Comparison of ENCODE assay signal across 12 mouse cellular contexts in genomic region chr11:69886907-69887635, GRCm38 (mm10). TPM values are rescaled to one million over a fixed set of nuclear protein-coding genes. Genes with fewer than 3 reads are reported as not detected.
DNase-seq lines count a peak whose midpoint lies in the region; ATAC-seq and TF ChIP-seq lines count a peak whose summit lies in the region.
"Had no signal": no experiment of that assay in that cellular context is flagged by ENCODE, and none has a peak within 500 bp of the region (broad histone marks: within the 10 kb centered on the region; RNA-seq: fewer than 3 reads in every experiment).

No protein-coding gene starts in this region.

- ATAC-seq in erythroblast, adult 5-6 weeks (replicated peaks; ENCODE audit: low FRiP score, poor library complexity, severe bottlenecking) = peak; percentile 73
- ATAC-seq in lung, embryonic 14.5 days (ENCODE audit: insufficient read depth) = no peak
- ATAC-seq in cerebellum, adult (ENCODE audit: insufficient number of reproducible peaks, low FRiP score, low TSS enrichment) = no peak
- no peak for ATAC-seq in forebrain, embryonic 12.5 days (ENCODE audit: low FRiP score)
- ATAC-seq: midbrain, embryonic 16.5 days had no signal

- H3K4me2 ChIP-seq in lung, embryonic 14.5 days = no peak overlapping the region
- no peak overlapping the region for H3K4me2 ChIP-seq in forebrain, embryonic 12.5 days

- H3K27ac ChIP-seq in kidney, adult 2 months (ENCODE audit: insufficient read depth, low read depth, low read length) = no peak overlapping the region
- H3K27ac ChIP-seq in ES-E14 (ENCODE audit: insufficient read depth, low read depth, low read length, poor library complexity, severe bottlenecking) = no peak overlapping the region
- no peak overlapping the region for H3K27ac ChIP-seq in lung, embryonic 14.5 days (ENCODE audit: low read depth)
- no peak overlapping the region for H3K27ac ChIP-seq in forebrain, embryonic 12.5 days

- no peak for TF ChIP-seq POLR2A in kidney, adult 2 months (IDR thresholded peaks at IDR 0.05; ENCODE audit: low read depth, low read length)

- H3K4me3 ChIP-seq in kidney, adult 2 months (ENCODE audit: insufficient read depth, low read depth, low read length) = no peak overlapping the region
- no peak overlapping the region for H3K4me3 ChIP-seq in ES-E14 (ENCODE audit: insufficient read depth in 1 of 2, low read depth in 1 of 2, low read length in 2 of 2, poor library complexity in 1 of 2, severe bottlenecking in 1 of 2)
- H3K4me3 ChIP-seq in lung, embryonic 14.5 days (ENCODE audit: low read depth, low read length) = no peak overlapping the region
- H3K4me3 ChIP-seq in forebrain, embryonic 12.5 days (replicated peaks) = no peak overlapping the region

- 64% methylated on average over 8 of the region's 8 CpGs for WGBS in kidney, adult 2 months
- WGBS in lung, embryonic 14.5 days = 67% methylated on average over 8 of the region's 8 CpGs
- 82% methylated on average over 8 of the region's 8 CpGs for WGBS in forebrain, embryonic 12.5 days

- in situ Hi-C loops in ES-E14 (cut with MboI; ENCODE audit: low sequenced_read_pairs in 2 of 2, unreplicated experiment in 2 of 2) = no loop called here

- TF ChIP-seq CTCF in kidney, adult 2 months (conservative IDR thresholded peaks at IDR 0.05; ENCODE audit: insufficient read depth, insufficient read length, low read depth, low read length) = no peak; the same call in 1 of the 2 replicates
- TF ChIP-seq CTCF in lung, embryonic 14.5 days (IDR thresholded peaks at IDR 0.05; ENCODE audit: low read depth) = peak; percentile 62

- H3K9ac ChIP-seq in ES-E14 (ENCODE audit: insufficient read depth, low read depth, low read length, poor library complexity, severe bottlenecking) = no peak overlapping the region
- H3K9ac ChIP-seq in lung, embryonic 14.5 days = no peak overlapping the region
- no peak overlapping the region for H3K9ac ChIP-seq in forebrain, embryonic 12.5 days

- no peaks in the 10 kb centered on the region; the same call in 1 of the 2 replicates for H3K4me1 ChIP-seq in kidney, adult 2 months (ENCODE audit: control insufficient read depth, insufficient read depth, low read length)
- H3K4me1 ChIP-seq in ES-E14 (ENCODE audit: control insufficient read depth in 2 of 2, insufficient read depth in 2 of 2, low read length in 2 of 2, poor library complexity in 1 of 2) = peaks cover 2 to 10% of the 10 kb centered on the region in 2 experiments; a peak in 1 of 4 replicates
- H3K4me1 ChIP-seq in lung, embryonic 14.5 days (ENCODE audit: insufficient read depth) = peaks cover 7% of the 10 kb centered on the region; the same call in 1 of the 2 replicates
- no peaks in the 10 kb centered on the region for H3K4me1 ChIP-seq in forebrain, embryonic 12.5 days

- H3K9me3 ChIP-seq in ES-E14 (ENCODE audit: control insufficient read depth, insufficient read depth, low read depth, low read length) = no peaks in the 10 kb centered on the region
- no peaks in the 10 kb centered on the region for H3K9me3 ChIP-seq in lung, embryonic 14.5 days (ENCODE audit: low read depth, low read length)
- H3K9me3 ChIP-seq in forebrain, embryonic 12.5 days = no peaks in the 10 kb centered on the region

- peak; percentile 70 for DNase-seq in kidney, adult 2 months
- DNase-seq in kidney, adult 11 months = no peak
- DNase-seq in ES-E14 (ENCODE audit: low read depth, low spot score) = peak; percentile 55
- DNase-seq in lung, embryonic 14.5 days = peak; percentile 26
- no peak for DNase-seq in cerebellum, adult 11 months
- DNase-seq: left cerebral cortex, postnatal 4 days had no signal

- no peaks in the 10 kb centered on the region for H3K36me3 ChIP-seq in kidney, adult 2 months (ENCODE audit: control insufficient read depth, insufficient read depth, low read length)
- peaks cover 5% of the 10 kb centered on the region; the same call in 1 of the 2 replicates for H3K36me3 ChIP-seq in ES-E14 (ENCODE audit: control insufficient read depth, insufficient read depth, low read length, poor library complexity, severe bottlenecking)
- no peaks in the 10 kb centered on the region for H3K36me3 ChIP-seq in lung, embryonic 14.5 days (ENCODE audit: insufficient read depth)
- H3K36me3 ChIP-seq in forebrain, embryonic 12.5 days (replicated peaks) = no peaks in the 10 kb centered on the region

- no peaks in the 10 kb centered on the region for H3K27me3 ChIP-seq in kidney, adult 2 months (replicated peaks; ENCODE audit: control insufficient read depth, insufficient read depth, low read length)
- H3K27me3 ChIP-seq in lung, embryonic 14.5 days (ENCODE audit: insufficient read depth, low read length) = no peaks in the 10 kb centered on the region
- peaks cover 4% of the 10 kb centered on the region for H3K27me3 ChIP-seq in forebrain, embryonic 12.5 days

TF ChIP-seq in ES-E14, 5 proteins besides CTCF, POLR2A, EP300 and RAD21:
- TF ChIP-seq ZC3H11A (IDR thresholded peaks at IDR 0.05; ENCODE audit: borderline replicate concordance, low read depth, low read length) = no peak
- TF ChIP-seq CHD2 (IDR thresholded peaks at IDR 0.05; ENCODE audit: low read depth, low read length) = no peak
- no peak for TF ChIP-seq ZNF384 (IDR thresholded peaks at IDR 0.05; ENCODE audit: low read depth, low read length)
- no peak for TF ChIP-seq HCFC1 (IDR thresholded peaks at IDR 0.05; ENCODE audit: borderline replicate concordance, insufficient read depth, low read length)
- no peak for TF ChIP-seq MAFK (IDR thresholded peaks at IDR 0.05; ENCODE audit: insufficient read depth, low read depth, low read length)

RNA-seq across cellular contexts. Expression of gene Kctd11, which starts 5.9 kb away (rescaled TPM):
- polyA plus RNA-seq in kidney, adult 2 months (2012; rRNA removed) = 4.8 TPM in 2 replicates
- 3.1 and 5.4 TPM in 2 replicates for total RNA-seq in ES-E14 (2012; rRNA removed)
- total RNA-seq in erythroblast, adult 5-6 weeks (2015; ENCODE audit: low replicate concordance) = 1.3 and 2.1 TPM in 2 replicates
- total RNA-seq in erythroblast, adult 5-6 weeks (2017; ENCODE audit: low replicate concordance) = 0.42 and 0.77 TPM in 2 replicates
- polyA plus RNA-seq in lung, embryonic 14.5 days (2014; fragmentation: Nextera tagmentation; extraction: Ambion mirVana) = 6.2 and 7.5 TPM in 2 replicates
- polyA plus RNA-seq in forebrain, embryonic 12.5 days (2016; fragmentation: Nextera tagmentation; extraction: Ambion mirVana) = 1.7 and 2.5 TPM in 2 replicates

RNA-seq across cellular contexts. Expression of gene Acap1, which starts 8.3 kb away (rescaled TPM):
- polyA plus RNA-seq in kidney, adult 2 months (2012; rRNA removed) = 1.7 and 6.1 TPM in 2 replicates
- 9.6 and 14.7 TPM in 2 replicates for total RNA-seq in ES-E14 (2012; rRNA removed)
- 9.0 and 15.7 TPM in 2 replicates for total RNA-seq in erythroblast, adult 5-6 weeks (2015; ENCODE audit: low replicate concordance)
- 12.1 and 16.1 TPM in 2 replicates for total RNA-seq in erythroblast, adult 5-6 weeks (2017; ENCODE audit: low replicate concordance)
- 0.38 and 0.83 TPM in 2 replicates for polyA plus RNA-seq in lung, embryonic 14.5 days (2014; fragmentation: Nextera tagmentation; extraction: Ambion mirVana)
- 0.47 and 0.83 TPM in 2 replicates for polyA plus RNA-seq in forebrain, embryonic 12.5 days (2016; fragmentation: Nextera tagmentation; extraction: Ambion mirVana)

RNA-seq across cellular contexts. Expression of gene Tmem95, which starts 9.3 kb away (rescaled TPM):
- polyA plus RNA-seq in kidney, adult 2 months (2012; rRNA removed) = not detected in 2 replicates
- total RNA-seq in ES-E14 (2012; rRNA removed) = not detected in 2 replicates
- total RNA-seq in erythroblast, adult 5-6 weeks (2015; ENCODE audit: low replicate concordance) = not detected in 2 replicates
- not detected in 2 replicates for total RNA-seq in erythroblast, adult 5-6 weeks (2017; ENCODE audit: low replicate concordance)
- polyA plus RNA-seq in lung, embryonic 14.5 days (2014; fragmentation: Nextera tagmentation; extraction: Ambion mirVana) = not detected in 2 replicates
- polyA plus RNA-seq in forebrain, embryonic 12.5 days (2016; fragmentation: Nextera tagmentation; extraction: Ambion mirVana) = not detected in 2 replicates
- total RNA-seq: common myeloid progenitor, adult 5-6 weeks; left cerebral cortex, postnatal 4 days had no signal
- polyA plus RNA-seq: hindbrain, embryonic 11.5 days; midbrain, embryonic 16.5 days had no signal

RNA-seq across cellular contexts. Expression of gene 2810408A11Rik, which starts 13.7 kb away (rescaled TPM):
- polyA plus RNA-seq in kidney, adult 2 months (2012; rRNA removed) = 0.94 and 0.99 TPM in 2 replicates
- 3.3 and 5.7 TPM in 2 replicates for total RNA-seq in ES-E14 (2012; rRNA removed)
- 2.7 TPM in 1 of 2 replicates, not detected in the other for total RNA-seq in erythroblast, adult 5-6 weeks (2015; ENCODE audit: low replicate concordance)
- 6.0 TPM in 1 of 2 replicates, not detected in the other for total RNA-seq in erythroblast, adult 5-6 weeks (2017; ENCODE audit: low replicate concordance)
- polyA plus RNA-seq in lung, embryonic 14.5 days (2014; fragmentation: Nextera tagmentation; extraction: Ambion mirVana) = 11.3 and 14.1 TPM in 2 replicates
- 22.4 TPM in 2 replicates for polyA plus RNA-seq in forebrain, embryonic 12.5 days (2016; fragmentation: Nextera tagmentation; extraction: Ambion mirVana)

RNA-seq across cellular contexts. Expression of gene Neurl4, which starts 13.8 kb away (rescaled TPM):
- polyA plus RNA-seq in kidney, adult 2 months (2012; rRNA removed) = 72.0 and 80.1 TPM in 2 replicates
- total RNA-seq in ES-E14 (2012; rRNA removed) = 66.3 and 98.2 TPM in 2 replicates
- total RNA-seq in erythroblast, adult 5-6 weeks (2015; ENCODE audit: low replicate concordance) = 3.5 and 3.8 TPM in 2 replicates
- 9.3 and 16.0 TPM in 2 replicates for total RNA-seq in erythroblast, adult 5-6 weeks (2017; ENCODE audit: low replicate concordance)
- polyA plus RNA-seq in lung, embryonic 14.5 days (2014; fragmentation: Nextera tagmentation; extraction: Ambion mirVana) = 12.5 and 13.1 TPM in 2 replicates
- polyA plus RNA-seq in forebrain, embryonic 12.5 days (2016; fragmentation: Nextera tagmentation; extraction: Ambion mirVana) = 18.9 and 19.3 TPM in 2 replicates

Comparison
In these comparisons a context has a peak if more than half of its experiments do, and no peak if none do; other contexts are left out.
1. DNase-seq: peak in kidney, adult 2 months (single experiment), ES-E14 (single experiment) and lung, embryonic 14.5 days (single experiment); none in kidney, adult 11 months (single experiment) and cerebellum, adult 11 months (single experiment).